Mouse (Mus musculus) pancreas, adult 10 weeks (tissue): ENCODE results near the gene Cntn6. TPM values are rescaled to one million over a fixed set of nuclear protein-coding genes. Genes with fewer than 3 reads are reported as not detected.

Experiments used
- polyA plus RNA-seq: library from polyadenylated mRNA; stranded (reverse); fragments of 350-450 nt; fragmentation: Illumina TruSeq; extraction: RNeasy Lipid Tissue Mini Kit (QIAGEN cat#74804); gene quantifications from one replicate; pipeline ENCODE4 v1.2.3, GENCODE M21; 2015; ENCODE audit warnings: low read depth, low replicate concordance; ENCODE audit not compliant: insufficient read depth

Cntn6 gene
- polyA plus RNA-seq = not detected

GRCm38 (mm10) chr6:104492490-104493431 lies at the start of gene Cntn6:
Cntn6 (plus strand) TSS chr6:104492790.

